In the genomic region with DNA sequence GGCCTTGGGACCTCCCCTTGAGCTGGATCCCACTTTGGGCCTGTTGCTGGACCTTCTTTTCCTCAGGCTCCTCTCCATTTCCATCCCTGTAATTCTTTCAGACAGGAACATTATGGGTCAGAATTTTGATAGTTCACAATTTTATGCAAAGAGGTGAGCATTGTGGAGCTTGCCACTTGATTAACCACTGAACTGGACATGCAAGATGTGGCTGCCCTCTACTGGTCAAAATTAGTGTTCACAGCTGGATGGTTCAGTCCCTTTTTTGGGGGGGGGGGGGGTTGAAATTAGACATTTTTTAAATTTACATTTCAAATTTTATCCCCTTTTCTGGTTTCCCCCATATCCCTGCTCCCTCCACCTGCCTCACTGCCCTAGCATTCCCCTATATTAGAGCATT, we compare ENCODE assay signal across 10 mouse cellular contexts. TPM values are rescaled to one million over a fixed set of nuclear protein-coding genes. Genes with fewer than 3 reads are reported as not detected.
DNase-seq lines count a peak whose midpoint lies in the region; ATAC-seq and TF ChIP-seq lines count a peak whose summit lies in the region.
"Had no signal": no experiment of that assay in that cellular context is flagged by ENCODE, and none has a peak within 500 bp of the region (broad histone marks: within the 10 kb centered on the region; RNA-seq: fewer than 3 reads in every experiment).

No protein-coding gene starts in this region.

- H3K27ac ChIP-seq in CH12.LX (ENCODE audit: insufficient read depth, low read depth), result no peak overlapping the region
- H3K27ac ChIP-seq in kidney, adult 2 months (ENCODE audit: insufficient read depth, low read depth, low read length), result no peak overlapping the region
- H3K27ac ChIP-seq: heart, embryonic 13.5 days had no signal

- peak; percentile 39 to 55 for DNase-seq in cerebellum, postnatal 10 days
- DNase-seq in cerebellum, adult 11 months, result no peak
- peak; percentile 5 to 21 for DNase-seq in left cerebral cortex, postnatal 14 days (ENCODE audit: low spot score in 2 of 2)
- DNase-seq in left cerebral cortex, adult 11 months (ENCODE audit: low spot score), result no peak
- peak; percentile 23 for DNase-seq in CH12.LX (ENCODE audit: extremely low read depth)
- DNase-seq in kidney, adult 2 months, result peak; percentile 63
- DNase-seq: cerebellum, adult 8-10 months had no signal

- TF ChIP-seq CTCF in CH12.LX (conservative IDR thresholded peaks at IDR 0.05 in 1 of 2, IDR thresholded peaks at IDR 0.05 in 1 of 2; ENCODE audit: low read depth in 2 of 2, low read length in 2 of 2), result peak; percentile 9 to 51; a peak in 3 of 4 replicates
- peak; percentile 51 for TF ChIP-seq CTCF in kidney, adult 2 months (conservative IDR thresholded peaks at IDR 0.05; ENCODE audit: insufficient read depth, insufficient read length, low read depth, low read length)

- peak; percentile 41 for TF ChIP-seq RAD21 in CH12.LX (IDR thresholded peaks at IDR 0.05; ENCODE audit: low read depth, low read length)

- H3K4me1 ChIP-seq in CH12.LX (ENCODE audit: control insufficient read depth in 1 of 2, insufficient read depth in 2 of 2), result no peaks in the 10 kb centered on the region
- no peaks in the 10 kb centered on the region for H3K4me1 ChIP-seq in kidney, adult 2 months (ENCODE audit: control insufficient read depth, insufficient read depth, low read length)
- H3K4me1 ChIP-seq: heart, embryonic 13.5 days had no signal

- dilution Hi-C loops in CH12.LX (cut with MboI; ENCODE audit: extremely low pct_ligation_motif_present, extremely low pct_unique_long_range_greater_than_20kb, low sequenced_read_pairs), result no loop called here

- H3K4me3 ChIP-seq in CH12.LX (replicated peaks in 1 of 3; ENCODE audit: low read depth in 2 of 3, low read length in 2 of 3, poor library complexity in 1 of 3), result no peak overlapping the region
- no peak overlapping the region for H3K4me3 ChIP-seq in kidney, adult 2 months (ENCODE audit: insufficient read depth, low read depth, low read length)
- H3K4me3 ChIP-seq: heart, embryonic 13.5 days had no signal

- ATAC-seq in megakaryocyte, adult 5-6 weeks (ENCODE audit: poor library complexity, severe bottlenecking), result no peak
- no peak for ATAC-seq in megakaryocyte-erythroid progenitor cell, adult 5-6 weeks (replicated peaks; ENCODE audit: low FRiP score, low TSS enrichment, poor library complexity, severe bottlenecking)

- H3K79me2 ChIP-seq in CH12.LX (replicated peaks; ENCODE audit: control insufficient read depth, extremely low read depth, insufficient read depth, poor library complexity, severe bottlenecking), result no peaks in the 10 kb centered on the region

- no peak for TF ChIP-seq EP300 in CH12.LX (IDR thresholded peaks at IDR 0.05; ENCODE audit: low read length)

- H3K36me3 ChIP-seq in CH12.LX (replicated peaks in 1 of 2; ENCODE audit: control insufficient read depth in 1 of 2, insufficient read depth in 1 of 2, low read length in 1 of 2), result no peaks in the 10 kb centered on the region
- H3K36me3 ChIP-seq in kidney, adult 2 months (ENCODE audit: control insufficient read depth, insufficient read depth, low read length), result no peaks in the 10 kb centered on the region
- H3K36me3 ChIP-seq: heart, embryonic 13.5 days had no signal

- intact Hi-C loops in left cerebral cortex, postnatal 14 days (cut with DNase I), result no loop called here

- TF ChIP-seq POLR2A in CH12.LX (IDR thresholded peaks at IDR 0.05; ENCODE audit: low read depth, low read length), result no peak
- TF ChIP-seq POLR2A in kidney, adult 2 months (IDR thresholded peaks at IDR 0.05; ENCODE audit: low read depth, low read length), result no peak

- no peaks in the 10 kb centered on the region for H3K27me3 ChIP-seq in CH12.LX (replicated peaks)
- H3K27me3 ChIP-seq in kidney, adult 2 months (replicated peaks; ENCODE audit: control insufficient read depth, insufficient read depth, low read length), result no peaks in the 10 kb centered on the region
- H3K27me3 ChIP-seq: heart, embryonic 13.5 days had no signal

- no peaks in the 10 kb centered on the region for H3K9me3 ChIP-seq in CH12.LX (replicated peaks; ENCODE audit: low read length)
- H3K9me3 ChIP-seq: heart, embryonic 13.5 days had no signal

- no peak overlapping the region for H3K4me2 ChIP-seq in CH12.LX (ENCODE audit: insufficient read depth, low read depth, poor library complexity, severe bottlenecking)
- H3K4me2 ChIP-seq: heart, embryonic 13.5 days had no signal

- in situ Hi-C loops in CH12.LX (cut with MboI; ENCODE audit: low pct_ligation_motif_present, low pct_unique_long_range_greater_than_20kb, low sequenced_read_pairs), result no loop called here

- H3K9ac ChIP-seq in CH12.LX (ENCODE audit: insufficient read depth, low read depth), result no peak overlapping the region
- H3K9ac ChIP-seq: heart, embryonic 13.5 days had no signal

TF ChIP-seq in CH12.LX, 34 proteins besides CTCF, POLR2A, EP300 and RAD21:
- TF ChIP-seq SMC3 (IDR thresholded peaks at IDR 0.05; ENCODE audit: low read depth, low read length), result peak; percentile 24; the same call in 1 of the 2 replicates
- no peak for TF ChIP-seq POLR2AphosphoS2 (IDR thresholded peaks at IDR 0.05; ENCODE audit: low read depth, low read length)

RNA-seq across cellular contexts. Expression of gene Csn1s1, which starts 23.2 kb away (rescaled TPM):
- not detected for total RNA-seq in left cerebral cortex, postnatal 14 days (2021)
- total RNA-seq in CH12.LX (2012; rRNA removed) (not detected in 2 replicates), CH12.LX (2014; rRNA removed) (not detected in 2 replicates)
- not detected in 2 replicates for polyA plus RNA-seq in CH12.LX (2012; ENCODE audit: insufficient read length, low read depth)
- not detected in 2 replicates for polyA plus RNA-seq in kidney, adult 2 months (2012; rRNA removed)
- not detected in 2 replicates for total RNA-seq in megakaryocyte, adult 5-6 weeks (2015)
- total RNA-seq in megakaryocyte, adult 5-6 weeks (2017), result not detected in 2 replicates
- total RNA-seq in megakaryocyte-erythroid progenitor cell, adult 5-6 weeks (2014; fragmentation: Nextera tagmentation), result not detected in 2 replicates
- total RNA-seq in megakaryocyte-erythroid progenitor cell, adult 5-6 weeks (2017), result not detected in 2 replicates
- polyA plus RNA-seq: heart, embryonic 13.5 days had no signal

RNA-seq across cellular contexts. Expression of gene Sult1e1, which starts 51.4 kb away (rescaled TPM):
- not detected for total RNA-seq in left cerebral cortex, postnatal 14 days (2021)
- total RNA-seq in CH12.LX (2012; rRNA removed) (not detected in 2 replicates), CH12.LX (2014; rRNA removed) (not detected in 2 replicates)
- polyA plus RNA-seq in CH12.LX (2012; ENCODE audit: insufficient read length, low read depth), result not detected in 2 replicates
- not detected in 2 replicates for polyA plus RNA-seq in kidney, adult 2 months (2012; rRNA removed)
- not detected in 2 replicates for total RNA-seq in megakaryocyte, adult 5-6 weeks (2015)
- not detected in 2 replicates for total RNA-seq in megakaryocyte, adult 5-6 weeks (2017)
- total RNA-seq in megakaryocyte-erythroid progenitor cell, adult 5-6 weeks (2014; fragmentation: Nextera tagmentation), result not detected in 2 replicates
- total RNA-seq in megakaryocyte-erythroid progenitor cell, adult 5-6 weeks (2017), result not detected in 2 replicates
- polyA plus RNA-seq: heart, embryonic 13.5 days had no signal

RNA-seq across cellular contexts. Expression of gene Csn2, which starts 56.6 kb away (rescaled TPM):
- not detected for total RNA-seq in left cerebral cortex, postnatal 14 days (2021)
- total RNA-seq in CH12.LX (2012; rRNA removed) (not detected in 2 replicates), CH12.LX (2014; rRNA removed) (0.24 and 0.26 TPM in 2 replicates)
- not detected in 2 replicates for polyA plus RNA-seq in CH12.LX (2012; ENCODE audit: insufficient read length, low read depth)
- polyA plus RNA-seq in kidney, adult 2 months (2012; rRNA removed), result not detected in 2 replicates
- not detected in 2 replicates for total RNA-seq in megakaryocyte, adult 5-6 weeks (2015)
- total RNA-seq in megakaryocyte, adult 5-6 weeks (2017), result not detected in 2 replicates
- total RNA-seq in megakaryocyte-erythroid progenitor cell, adult 5-6 weeks (2014; fragmentation: Nextera tagmentation), result not detected in 2 replicates
- total RNA-seq in megakaryocyte-erythroid progenitor cell, adult 5-6 weeks (2017), result not detected in 2 replicates
- polyA plus RNA-seq: heart, embryonic 13.5 days had no signal

Comparison
In these comparisons a context has a peak if more than half of its experiments do, and no peak if none do; other contexts are left out.
1. DNase-seq: peak in cerebellum, postnatal 10 days (2 of 2), left cerebral cortex, postnatal 14 days (2 of 2), CH12.LX (single experiment) and kidney, adult 2 months (single experiment); none in cerebellum, adult 11 months (single experiment) and left cerebral cortex, adult 11 months (single experiment).